Mouse (Mus musculus) left cerebral cortex, postnatal 10 days (tissue): Measurements from ENCODE around the gene Fam214b. TPM values are rescaled to one million over a fixed set of nuclear protein-coding genes. Genes with fewer than 3 reads are reported as not detected.

Experiments used
- DNase-seq, 2 experiments: peaks; one replicate each; pipeline ENCODE4 v3.0.0; 2021 to 2022; ENCODE audit warnings: low spot score in 2 of 2, mixed read lengths in 1 of 2; ENCODE audit errors: extremely low spot score in 1 of 2
- intact Hi-C: fragments of 180-260 bp; cut with DNase I; formaldehyde crosslinking; loops from one replicate; pipeline ENCODE4 v1.15.1; 2025
- total RNA-seq, 2 experiments: library from RNA; stranded (reverse); gene quantifications; 2 replicates each; pipeline ENCODE4 v1.2.3; 2021

Gene Fam214b
- total RNA-seq, 2 experiments from 2014 or later: 38.1 to 39.5 TPM

- no peak for DNase-seq
Observed at GRCm38 (mm10) chr4:43040881-43041547, 5.0 kb downstream of the Fam214b start.

GRCm38 (mm10) chr4:43040114-43040572, 5.9 kb downstream of the Fam214b start:
- DNase-seq: peak; percentile 97 to 99
- intact Hi-C loops: no loop called here

More at GRCm38 (mm10) chr4:43040881-43041547, 5.0 kb downstream of the Fam214b start:
- intact Hi-C loops: no loop called here

- DNase-seq: no peak
- intact Hi-C loops: no loop called here
Observed at GRCm38 (mm10) chr4:43039609-43040008, 6.4 kb downstream of the Fam214b start.

GRCm38 (mm10) chr4:43038567-43039495, 7.2 kb downstream of the Fam214b start:
- intact Hi-C loops: no loop called here
- peak; percentile 55 to 71 for DNase-seq

- intact Hi-C loops: no loop called here
- DNase-seq: no peak
Observed at GRCm38 (mm10) chr4:43037860-43038566, 8.0 kb downstream of the Fam214b start.

GRCm38 (mm10) chr4:43036356-43036755, 9.7 kb downstream of the Fam214b start:
- intact Hi-C loops: no loop called here
- DNase-seq: peak in 1 of 2 experiments; percentile 43

GRCm38 (mm10) chr4:43035851-43036250, 10.2 kb downstream of the Fam214b start:
- intact Hi-C loops: no loop called here
- DNase-seq: peak in 1 of 2 experiments; percentile 33

- intact Hi-C loops: no loop called here
- peak in 1 of 2 experiments; percentile 37 for DNase-seq
Observed at GRCm38 (mm10) chr4:43033481-43033880, 12.5 kb downstream of the Fam214b start.

GRCm38 (mm10) chr4:43032501-43032900, 13.5 kb downstream of the Fam214b start:
- DNase-seq: no peak
- intact Hi-C loops: no loop called here

GRCm38 (mm10) chr4:43031237-43031995, 14.6 kb downstream of the Fam214b start, which contains the start of gene Stoml2:
Gene Stoml2, minus strand, starts transcription at chr4:43031710.
- intact Hi-C loops: no loop called here
- DNase-seq: peak; percentile 91 to 95

- intact Hi-C loops: no loop called here
Observed at GRCm38 (mm10) chr4:43030780-43031230, 15.2 kb downstream of the Fam214b start.

GRCm38 (mm10) chr4:43030352-43030751, 15.7 kb downstream of the Fam214b start:
- no peak for DNase-seq
- intact Hi-C loops: no loop called here

More at GRCm38 (mm10) chr4:43030780-43031230, 15.2 kb downstream of the Fam214b start:
- DNase-seq: peak; percentile 24 to 71

GRCm38 (mm10) chr4:43029749-43030148, 16.3 kb downstream of the Fam214b start:
- intact Hi-C loops: no loop called here
- DNase-seq: no peak

GRCm38 (mm10) chr4:43029121-43029520, 16.9 kb downstream of the Fam214b start:
- intact Hi-C loops: no loop called here

GRCm38 (mm10) chr4:43025084-43025960, 20.7 kb downstream of the Fam214b start, which contains the start of gene Pigo:
Gene Pigo, minus strand, starts transcription at chr4:43025819.
- peak; percentile 90 to 95 for DNase-seq
- intact Hi-C loops: no loop called here

More at GRCm38 (mm10) chr4:43029121-43029520, 16.9 kb downstream of the Fam214b start:
- no peak for DNase-seq

- DNase-seq: no peak
- intact Hi-C loops: no loop called here
Observed at GRCm38 (mm10) chr4:43024673-43025072, 21.3 kb downstream of the Fam214b start.

GRCm38 (mm10) chr4:43021341-43021740, 24.7 kb downstream of the Fam214b start:
- intact Hi-C loops: no loop called here
- DNase-seq: no peak
